Mouse (Mus musculus) heart, postnatal 25 days (tissue): Measurements from ENCODE around the gene Wscd1. TPM values are rescaled to one million over a fixed set of nuclear protein-coding genes. Genes with fewer than 3 reads are reported as not detected.
A peak's percentile ranks its signal among the peaks of the same experiment; 100 is the strongest.

Experiments used
- DNase-seq: peaks from one replicate; pipeline ENCODE4 v3.0.0; 2022; ENCODE audit warnings: low spot score
- intact Hi-C: fragments of 180-260 bp; cut with DNase I; formaldehyde crosslinking; loops from one replicate; pipeline ENCODE4 v1.15.1; 2025
- total RNA-seq, 2 experiments: library from RNA; stranded (reverse); gene quantifications; 2 replicates each; pipeline ENCODE4 v1.2.3; 2021

Gene Wscd1
- total RNA-seq, 2 experiments from 2014 or later: 8.6 to 12.6 TPM

DNA sequence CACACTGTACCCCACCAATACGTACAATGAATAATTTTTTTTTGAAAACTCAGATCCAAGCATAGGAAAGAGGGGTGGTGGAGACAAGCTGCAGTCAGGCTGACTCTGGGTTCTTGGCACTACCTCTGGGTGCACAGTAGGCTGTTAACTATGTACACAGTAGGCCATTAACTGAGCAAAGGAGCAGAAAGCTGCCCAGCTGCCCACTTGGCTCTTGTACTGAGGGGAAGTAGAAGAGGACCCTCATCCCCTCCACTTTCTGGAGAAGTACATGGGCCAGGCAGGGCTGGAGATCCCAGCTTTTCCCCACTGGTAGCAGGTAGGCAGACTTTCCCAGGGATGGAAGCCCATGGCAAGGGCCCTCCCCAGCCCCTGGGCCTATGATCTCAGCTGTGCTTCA lies 16.7 kb downstream of the Wscd1 start:
- intact Hi-C loops: no loop called here
- no peak for DNase-seq

DNA sequence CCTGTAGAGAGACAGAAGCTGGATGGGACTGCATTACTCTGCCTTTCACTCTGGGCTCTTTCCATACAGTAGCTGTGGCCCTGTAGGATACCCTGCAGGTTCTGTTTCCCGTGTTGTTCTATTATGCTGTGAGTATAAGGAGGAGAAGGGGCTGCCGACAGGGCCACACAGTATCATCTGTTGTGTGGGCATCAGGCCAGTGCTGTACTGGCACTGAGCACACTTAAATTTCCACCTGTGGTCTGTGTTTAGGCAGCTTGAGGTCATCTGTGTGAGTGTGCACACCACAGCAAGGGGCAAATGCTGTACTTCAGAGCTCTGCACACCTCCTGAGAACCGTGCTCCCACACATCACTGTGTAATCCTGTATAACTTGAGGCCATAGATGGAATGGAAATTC lies 18.0 kb downstream of the Wscd1 start:
- DNase-seq: no peak
- intact Hi-C loops: no loop called here

DNA sequence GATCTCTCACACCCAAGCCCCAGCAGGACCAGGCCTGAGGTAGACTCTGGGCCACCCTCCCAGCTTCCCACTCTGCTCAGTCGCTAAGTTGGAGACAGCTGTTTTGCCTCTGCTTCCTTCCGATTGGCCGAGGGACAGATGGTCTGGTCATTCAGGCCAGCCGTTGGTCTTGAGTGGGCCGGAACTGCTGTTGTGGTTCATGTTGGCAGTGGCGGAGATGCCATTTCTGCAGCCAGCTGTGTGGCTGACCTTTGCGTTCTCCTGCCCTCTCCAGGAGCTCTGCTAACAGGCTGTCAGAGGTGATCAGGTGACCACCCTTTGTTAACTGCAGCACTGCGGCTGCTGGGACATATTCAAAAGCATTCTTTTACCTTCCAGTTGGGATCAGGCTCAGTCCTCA lies 20.0 kb downstream of the Wscd1 start:
- intact Hi-C loops: loop anchor here (5.0 kb wide), 1 partner anchor 97 kb away; no protein-coding TSS in a partner anchor
- no peak for DNase-seq

- DNase-seq: no peak
- intact Hi-C loops: loop anchor here (5.0 kb wide), 1 partner anchor 98 kb away; no protein-coding TSS in a partner anchor
Measured at GRCm38 (mm10) chr11:71770479-71770878, 20.8 kb downstream of the Wscd1 start.

GRCm38 (mm10) chr11:71771074-71771473 lies 21.4 kb downstream of the Wscd1 start:
- DNase-seq: no peak
- intact Hi-C loops: loop anchor here (5.0 kb wide), 1 partner anchor 99 kb away; no protein-coding TSS in a partner anchor

- no peak for DNase-seq
- intact Hi-C loops: loop anchor here (5.0 kb wide), 1 partner anchor 100 kb away; no protein-coding TSS in a partner anchor
Measured at GRCm38 (mm10) chr11:71772056-71772455, 22.3 kb downstream of the Wscd1 start.

- intact Hi-C loops: loop anchor here (5.0 kb wide), 1 partner anchor 101 kb away; no protein-coding TSS in a partner anchor
- DNase-seq: no peak
Measured at GRCm38 (mm10) chr11:71772802-71773201, 23.1 kb downstream of the Wscd1 start.

DNA sequence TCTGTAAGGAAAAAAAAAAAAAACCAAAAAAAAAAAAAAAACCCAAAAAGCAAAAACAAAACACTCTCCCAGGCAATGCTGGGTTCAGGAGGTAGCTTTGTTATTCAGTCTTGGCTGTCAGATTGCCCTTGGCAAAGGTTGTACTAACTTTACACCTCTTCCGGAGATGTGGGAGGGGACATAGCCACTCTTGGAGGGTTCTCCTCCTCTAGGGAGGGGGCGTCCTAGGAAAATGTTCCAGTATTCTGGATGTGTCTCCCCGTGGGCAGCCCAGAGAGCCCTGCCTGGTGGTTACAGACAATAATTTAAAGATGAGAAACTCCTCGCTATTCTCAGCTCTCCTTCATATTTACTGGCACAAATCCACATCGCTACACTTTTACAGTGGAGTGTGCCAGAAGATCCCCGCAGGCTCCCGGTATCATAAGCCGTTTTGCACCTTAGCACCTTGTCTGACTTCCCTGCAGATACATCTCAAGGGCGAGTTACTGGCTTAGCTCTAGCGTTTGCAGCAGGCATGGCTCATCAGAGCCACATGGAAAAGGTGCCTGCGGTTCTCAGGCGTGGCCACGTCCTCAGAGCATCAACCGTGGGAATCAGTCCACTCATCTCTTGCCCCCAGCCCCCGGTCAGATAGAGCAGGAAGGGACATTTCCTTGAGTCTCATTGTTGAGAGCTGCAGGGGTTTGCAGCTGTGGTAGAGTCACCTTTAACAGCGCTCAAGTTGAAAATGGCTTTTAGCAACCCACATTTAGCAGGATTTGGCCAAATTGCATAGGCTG lies 24.5 kb downstream of the Wscd1 start:
- peak; percentile 13 for DNase-seq
- intact Hi-C loops: loop anchor here (2.0 to 5.0 kb wide), 2 partner anchors 23 to 102 kb away; no protein-coding TSS in a partner anchor

DNA sequence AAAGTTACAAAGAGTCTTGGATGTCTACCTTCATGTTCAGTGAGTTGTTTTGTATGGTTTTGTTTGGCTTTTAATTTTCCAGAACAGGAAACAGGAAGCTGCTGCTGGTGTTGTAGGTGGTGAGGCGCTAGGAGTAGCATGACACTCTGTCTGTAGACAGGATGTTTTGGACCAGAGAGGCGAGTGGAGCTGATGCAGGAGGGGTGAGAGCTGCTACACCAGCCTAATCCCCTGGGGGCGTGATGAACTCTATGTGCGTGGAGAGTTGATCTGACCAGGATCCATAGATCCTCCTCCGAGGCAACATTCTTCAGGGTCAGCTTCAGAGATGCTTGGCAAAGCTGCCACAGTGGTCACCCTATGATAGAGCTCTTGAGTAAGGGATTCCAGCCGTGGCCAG lies 25.3 kb downstream of the Wscd1 start:
- DNase-seq: peak; percentile 16
- intact Hi-C loops: loop anchor here (2.0 kb wide), 1 partner anchor 24 kb away; no protein-coding TSS in a partner anchor

DNA sequence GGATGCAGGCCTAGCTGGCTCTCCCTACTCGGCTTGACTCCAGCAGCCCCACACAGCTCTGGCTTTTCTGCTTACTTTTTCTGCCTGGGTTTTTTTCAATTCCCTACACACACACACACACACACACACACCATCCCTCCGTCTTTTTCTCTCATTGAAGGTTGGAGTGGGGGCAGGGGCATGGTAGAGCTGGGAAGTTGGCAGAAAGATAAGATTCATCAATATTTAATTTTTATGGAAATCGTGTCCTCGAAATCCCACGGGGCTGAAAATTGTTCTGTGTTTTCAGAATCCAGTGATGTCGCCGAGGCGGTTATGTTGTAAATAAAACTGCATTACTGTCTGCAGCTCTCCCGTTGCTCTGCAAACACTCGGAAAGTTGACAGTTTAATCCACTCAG lies 29.9 kb downstream of the Wscd1 start:
- no peak for DNase-seq
- intact Hi-C loops: loop anchor here (2.0 kb wide), 1 partner anchor 35 kb away; no protein-coding TSS in a partner anchor

GRCm38 (mm10) chr11:71781737-71782354 lies 32.1 kb downstream of the Wscd1 start:
- intact Hi-C loops: loop anchor here (2.0 kb wide), 1 partner anchor 33 kb away; no protein-coding TSS in a partner anchor
- no peak for DNase-seq

- DNase-seq: no peak
- intact Hi-C loops: no loop called here
Measured at GRCm38 (mm10) chr11:71785499-71785898, 35.8 kb downstream of the Wscd1 start.

- no peak for DNase-seq
- intact Hi-C loops: no loop called here
Measured at GRCm38 (mm10) chr11:71788209-71788608, 38.5 kb downstream of the Wscd1 start.

GRCm38 (mm10) chr11:71790227-71790626 lies 40.5 kb downstream of the Wscd1 start:
- DNase-seq: no peak
- intact Hi-C loops: no loop called here

GRCm38 (mm10) chr11:71799206-71799605 lies 49.5 kb downstream of the Wscd1 start:
- DNase-seq: no peak
- intact Hi-C loops: no loop called here

GRCm38 (mm10) chr11:71808521-71808920 lies 58.8 kb downstream of the Wscd1 start:
- intact Hi-C loops: no loop called here
- DNase-seq: no peak

DNA sequence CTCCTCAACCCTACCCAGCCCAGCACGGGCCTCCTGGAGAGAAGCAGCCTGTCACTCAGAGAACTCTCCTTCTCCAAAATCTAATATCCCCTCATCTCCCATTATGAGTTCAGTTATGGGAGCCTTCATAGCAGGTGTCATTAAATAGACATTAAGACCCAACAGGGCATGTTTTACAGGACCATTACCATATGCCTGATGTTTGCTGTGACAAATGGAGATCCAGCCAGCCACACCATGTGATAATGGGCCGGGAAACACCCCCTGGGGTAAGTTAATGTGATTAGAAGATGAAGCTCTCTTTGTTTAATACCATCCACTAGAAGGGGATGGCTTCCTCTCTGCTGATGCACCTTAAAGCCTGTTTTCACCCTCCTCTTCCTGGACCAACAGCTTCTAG lies 62.1 kb downstream of the Wscd1 start:
- intact Hi-C loops: no loop called here

DNA sequence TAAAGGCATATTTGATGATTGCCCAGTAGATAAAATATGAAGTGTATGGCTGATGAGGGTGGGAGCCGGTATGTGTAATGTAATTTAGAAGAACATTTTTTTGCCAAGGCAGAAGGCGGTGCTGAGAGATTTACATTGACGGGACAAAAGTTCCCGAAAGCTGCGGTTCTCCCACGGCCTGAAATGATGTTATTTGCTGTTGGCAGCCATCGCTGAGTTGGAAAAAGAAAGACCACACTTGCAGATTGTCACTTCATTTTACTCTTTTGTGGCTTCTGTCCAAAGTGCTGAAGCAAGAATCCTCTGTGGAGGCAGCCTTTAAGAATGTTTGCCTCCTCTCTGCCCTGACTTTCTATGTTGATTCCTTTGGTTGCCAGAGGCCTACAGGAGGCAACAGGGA lies 63.2 kb downstream of the Wscd1 start:
- intact Hi-C loops: no loop called here
- no peak for DNase-seq

More for the DNA sequence above, 62.1 kb downstream of the Wscd1 start:
- DNase-seq: no peak

- intact Hi-C loops: loop anchor here (2.0 kb wide), 1 partner anchor 34 kb away; no protein-coding TSS in a partner anchor
- DNase-seq: no peak
Measured at GRCm38 (mm10) chr11:71814511-71814910, 64.8 kb downstream of the Wscd1 start.

DNA sequence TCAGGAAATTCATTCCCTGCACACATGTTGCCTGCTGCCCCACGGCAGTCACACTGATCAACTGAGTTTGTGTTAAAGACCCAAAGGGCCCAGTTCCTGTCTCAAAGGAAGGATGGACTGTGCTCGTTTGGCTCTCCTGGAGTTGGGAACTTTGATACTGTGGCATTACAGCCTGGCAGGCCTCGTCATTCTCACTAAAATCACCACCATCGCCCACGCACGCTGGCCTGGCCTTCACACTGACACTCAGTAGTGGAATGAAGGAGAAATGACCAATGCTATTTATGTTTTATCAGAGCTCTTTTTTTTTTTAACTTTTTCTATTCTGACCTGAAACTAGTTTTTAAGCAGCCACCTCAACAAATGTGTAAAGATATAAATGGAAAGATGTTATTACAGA lies 65.6 kb downstream of the Wscd1 start:
- intact Hi-C loops: loop anchor here (2.0 kb wide), 1 partner anchor 35 kb away; no protein-coding TSS in a partner anchor
- DNase-seq: no peak

- intact Hi-C loops: no loop called here
- no peak for DNase-seq
Measured at GRCm38 (mm10) chr11:71816918-71817317, 67.2 kb downstream of the Wscd1 start.
